Mouse (Mus musculus): ENCODE measurements at regions not wholly inside any gene's neighbourhood (a gene's known extent, or its start where the extent isn't known, plus 50 kb on each side); places are given as distances from the start of the nearest gene placed in this dataset.
A peak's percentile ranks its signal among the peaks of the same experiment; 100 is the strongest.

GRCm38 (mm10) chr8:103381575-103381974 is 596.1 kb upstream of the Cdh11 start:
- Histone ChIP-seq H3K9me3 (replicated peaks) (no peaks in the 10 kb centered on the region), H3K4me1 (replicated peaks) (no peaks in the 10 kb centered on the region), H3K9ac (no peak overlapping the region), H3K27ac (no peak overlapping the region), H3K36me3 (no peaks in the 10 kb centered on the region), H3K4me2 (no peak overlapping the region), H3K27me3 (no peaks in the 10 kb centered on the region), H3K4me3 (no peak overlapping the region)
- no peak for ATAC-seq (replicated peaks; ENCODE audit: insufficient number of reproducible peaks, insufficient read depth, low FRiP score, low read depth)
- WGBS: 68% methylated on average over 3 of the region's 3 CpGs

DNA sequence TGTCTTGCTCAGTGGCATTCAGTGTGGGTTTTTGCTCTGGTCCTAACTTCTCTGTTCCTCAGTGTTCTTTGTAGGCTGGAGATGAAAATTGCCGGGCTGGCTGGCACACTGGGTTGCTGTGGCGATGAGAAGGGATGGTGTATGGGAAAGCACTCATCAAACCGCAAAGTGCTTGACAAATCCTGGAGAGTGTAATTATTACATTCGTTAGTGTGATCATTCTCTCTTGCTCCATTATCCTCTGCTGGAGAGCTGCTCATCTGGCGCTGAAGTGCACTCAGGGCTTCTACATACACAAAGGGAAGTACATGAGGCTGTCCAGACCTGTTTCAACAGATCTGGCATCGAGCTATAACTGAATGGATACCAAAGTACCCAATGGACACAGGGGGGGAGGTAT is 605.9 kb upstream of the Cdh11 start:
- H3K4me1 ChIP-seq (replicated peaks): 0 out of 2 replicates have a peak, but pooled peaks cover 2% of the 10 kb centered on the region
- H3K36me3 ChIP-seq: no peaks in the 10 kb centered on the region
- H3K27me3 ChIP-seq: no peaks in the 10 kb centered on the region
- WGBS: 80% methylated on average over 6 of the region's 6 CpGs
- no peak overlapping the region for H3K4me2 ChIP-seq
- no peak overlapping the region for H3K4me3 ChIP-seq
- no peaks in the 10 kb centered on the region for H3K9me3 ChIP-seq (replicated peaks)
- no peak overlapping the region for H3K27ac ChIP-seq
- H3K9ac ChIP-seq: no peak overlapping the region
- no peak for ATAC-seq (replicated peaks; ENCODE audit: insufficient number of reproducible peaks, insufficient read depth, low FRiP score, low read depth)

GRCm38 (mm10) chr8:103395316-103395715 is 609.9 kb upstream of the Cdh11 start:
- Histone ChIP-seq H3K27ac (no peak overlapping the region), H3K27me3 (no peaks in the 10 kb centered on the region)

GRCm38 (mm10) chr8:103398179-103398578 is 612.7 kb upstream of the Cdh11 start:
- no peak overlapping the region for H3K27ac ChIP-seq
- H3K4me1 ChIP-seq (replicated peaks): 0 out of 2 replicates have a peak, but pooled peaks cover 2% of the 10 kb centered on the region
- no peak overlapping the region for H3K4me2 ChIP-seq
- 68% methylated on average over 3 of the region's 3 CpGs for WGBS
- H3K9me3 ChIP-seq (replicated peaks): no peaks in the 10 kb centered on the region
- no peaks in the 10 kb centered on the region for H3K36me3 ChIP-seq
- no peaks in the 10 kb centered on the region for H3K27me3 ChIP-seq
- no peak overlapping the region for H3K9ac ChIP-seq
- ATAC-seq (replicated peaks; ENCODE audit: insufficient number of reproducible peaks, insufficient read depth, low FRiP score, low read depth): no peak
- H3K4me3 ChIP-seq: no peak overlapping the region

More at GRCm38 (mm10) chr8:103395316-103395715, 609.9 kb upstream of the Cdh11 start:
- 41% methylated on average over 4 of the region's 4 CpGs for WGBS
- Histone ChIP-seq H3K9me3 (replicated peaks) (no peaks in the 10 kb centered on the region), H3K4me3 (no peak overlapping the region), H3K9ac (no peak overlapping the region), H3K4me2 (no peak overlapping the region), H3K36me3 (no peaks in the 10 kb centered on the region), H3K4me1 (replicated peaks) (0 out of 2 replicates have a peak, but pooled peaks cover 2% of the 10 kb centered on the region)
- no peak for ATAC-seq (replicated peaks; ENCODE audit: insufficient number of reproducible peaks, insufficient read depth, low FRiP score, low read depth)

DNA sequence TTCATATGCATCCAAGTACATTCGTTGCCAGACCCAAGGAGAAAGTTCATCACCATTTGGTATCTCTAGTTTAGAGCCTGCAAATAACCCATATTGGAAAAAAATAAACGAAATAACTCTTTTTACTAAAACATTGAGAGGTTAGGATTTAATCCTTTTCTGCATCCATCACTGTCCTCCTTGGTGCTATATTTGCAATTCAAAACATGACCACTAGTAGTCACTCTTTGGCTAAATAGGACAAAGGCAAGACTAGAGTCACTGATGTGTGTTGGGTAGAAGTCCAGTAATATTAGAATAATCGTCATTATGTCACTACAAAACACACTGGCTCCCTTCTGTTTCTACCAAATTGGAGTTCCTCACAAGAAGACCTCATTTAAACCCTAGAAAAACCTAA is 614.0 kb upstream of the Cdh11 start:
- no peak for ATAC-seq (replicated peaks; ENCODE audit: insufficient number of reproducible peaks, insufficient read depth, low FRiP score, low read depth)
- Histone ChIP-seq H3K27ac (no peak overlapping the region), H3K4me3 (no peak overlapping the region), H3K9ac (no peak overlapping the region), H3K4me1 (replicated peaks) (0 out of 2 replicates have a peak, but pooled peaks cover 2% of the 10 kb centered on the region), H3K27me3 (no peaks in the 10 kb centered on the region), H3K4me2 (no peak overlapping the region), H3K36me3 (no peaks in the 10 kb centered on the region), H3K9me3 (replicated peaks) (no peaks in the 10 kb centered on the region)
- WGBS: 76% methylated on average over 3 of the region's 3 CpGs

- 67% methylated on average over 1 of the region's 1 CpGs for whole genome bisulfite sequencing
- Histone ChIP-seq H3K4me1 (replicated peaks) (0 out of 2 replicates have a peak, but pooled peaks cover 2% of the 10 kb centered on the region), H3K27ac (no peak overlapping the region), H3K27me3 (no peaks in the 10 kb centered on the region), H3K4me2 (no peak overlapping the region), H3K9ac (no peak overlapping the region), H3K36me3 (no peaks in the 10 kb centered on the region), H3K4me3 (no peak overlapping the region), H3K9me3 (replicated peaks) (no peaks in the 10 kb centered on the region)
- ATAC-seq (replicated peaks; ENCODE audit: insufficient number of reproducible peaks, insufficient read depth, low FRiP score, low read depth): no peak
These were observed 614.7 kb upstream of the Cdh11 start for GRCm38 (mm10) chr8:103400143-103400542.

DNA sequence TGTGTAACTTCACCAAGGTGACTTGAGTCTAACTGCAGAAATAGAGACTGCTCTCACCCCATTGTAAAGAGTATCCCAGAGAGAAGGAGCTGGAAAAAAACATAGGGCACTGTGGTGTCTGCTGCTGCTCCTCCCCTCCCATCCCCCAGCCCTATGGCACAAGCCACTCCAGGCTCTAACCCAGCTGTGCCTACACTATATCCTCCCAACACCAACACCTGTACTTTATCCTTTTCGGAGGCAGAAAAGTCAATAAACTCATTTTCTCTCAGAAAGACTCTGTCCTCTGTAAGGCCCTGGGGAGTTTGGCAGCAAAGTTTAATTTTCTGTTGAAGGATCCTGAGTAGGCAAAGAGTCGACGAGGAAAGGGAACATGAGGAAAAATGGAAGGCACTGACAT is 617.3 kb upstream of the Cdh11 start:
- H3K4me1 ChIP-seq (replicated peaks): peaks cover 5% of the 10 kb centered on the region; the same call in 1 of the 2 replicates
- H3K36me3 ChIP-seq: no peaks in the 10 kb centered on the region
- H3K9me3 ChIP-seq (replicated peaks): no peaks in the 10 kb centered on the region
- H3K4me2 ChIP-seq: no peak overlapping the region
- H3K9ac ChIP-seq: no peak overlapping the region
- H3K4me3 ChIP-seq: no peak overlapping the region
- H3K27me3 ChIP-seq: no peaks in the 10 kb centered on the region
- WGBS: 77% methylated on average over 3 of the region's 3 CpGs
- no peak for ATAC-seq (replicated peaks; ENCODE audit: insufficient number of reproducible peaks, insufficient read depth, low FRiP score, low read depth)
- no peak overlapping the region for H3K27ac ChIP-seq

DNA sequence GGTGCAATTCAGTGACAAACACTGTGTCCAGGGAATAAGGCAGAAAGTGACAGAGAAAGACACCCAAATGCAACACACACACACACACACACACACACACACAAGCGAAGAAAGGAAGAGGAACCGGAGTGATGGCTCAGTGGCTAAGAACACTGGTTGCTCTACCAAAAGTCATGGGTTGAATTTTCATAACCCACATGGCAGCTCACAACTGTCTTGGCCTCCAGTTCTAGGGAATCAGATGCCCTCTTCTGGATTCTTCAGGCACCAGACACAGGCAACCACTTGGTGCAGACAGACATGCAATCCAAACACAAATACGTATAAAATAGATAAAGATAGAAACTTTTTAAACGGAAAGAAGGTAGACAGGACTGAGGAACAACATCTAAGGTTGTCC is 618.4 kb upstream of the Cdh11 start:
- Histone ChIP-seq H3K27ac (no peak overlapping the region), H3K27me3 (no peaks in the 10 kb centered on the region), H3K9ac (no peak overlapping the region), H3K4me2 (no peak overlapping the region), H3K4me3 (no peak overlapping the region), H3K4me1 (replicated peaks) (peaks cover 5% of the 10 kb centered on the region; the same call in 1 of the 2 replicates), H3K36me3 (no peaks in the 10 kb centered on the region), H3K9me3 (replicated peaks) (no peaks in the 10 kb centered on the region)
- 80% methylated on average over 4 of the region's 4 CpGs for WGBS
- ATAC-seq (replicated peaks; ENCODE audit: insufficient number of reproducible peaks, insufficient read depth, low FRiP score, low read depth): no peak

DNA sequence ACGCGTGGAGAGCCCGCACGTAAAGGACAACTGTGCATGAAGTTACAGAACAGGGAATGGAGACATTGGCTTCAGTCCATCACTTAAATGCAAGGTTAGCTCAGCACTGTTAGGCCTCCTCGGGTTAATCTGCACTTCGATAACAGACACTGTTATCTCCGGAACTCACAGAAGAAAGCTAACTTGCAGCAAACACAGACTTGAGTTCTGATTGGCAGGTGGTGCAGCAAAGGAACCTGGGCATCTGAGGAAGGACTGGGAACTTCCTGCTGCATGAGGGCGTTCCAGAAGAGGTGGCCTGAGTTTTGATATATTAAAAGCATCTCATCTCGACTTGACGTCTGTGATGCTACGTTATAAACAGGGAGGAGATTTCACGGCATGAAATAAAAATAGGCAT is 620.3 kb upstream of the Cdh11 start:
- no peak overlapping the region for H3K4me2 ChIP-seq

GRCm38 (mm10) chr8:103406921-103407320 is 621.5 kb upstream of the Cdh11 start:
- Histone ChIP-seq H3K36me3 (no peaks in the 10 kb centered on the region), H3K9ac (no peak overlapping the region), H3K9me3 (replicated peaks) (no peaks in the 10 kb centered on the region), H3K27me3 (no peaks in the 10 kb centered on the region), H3K4me3 (no peak overlapping the region), H3K4me2 (no peak overlapping the region), H3K4me1 (replicated peaks) (peaks cover 5% of the 10 kb centered on the region; the same call in 1 of the 2 replicates), H3K27ac (no peak overlapping the region)
- no peak for ATAC-seq (replicated peaks; ENCODE audit: insufficient number of reproducible peaks, insufficient read depth, low FRiP score, low read depth)
- WGBS: 49% methylated on average over 2 of the region's 2 CpGs

More for the DNA sequence above, 620.3 kb upstream of the Cdh11 start:
- Histone ChIP-seq H3K27ac (no peak overlapping the region), H3K9me3 (replicated peaks) (no peaks in the 10 kb centered on the region), H3K4me3 (no peak overlapping the region), H3K36me3 (no peaks in the 10 kb centered on the region), H3K4me1 (replicated peaks) (peaks cover 5% of the 10 kb centered on the region; the same call in 1 of the 2 replicates), H3K9ac (no peak overlapping the region), H3K27me3 (no peaks in the 10 kb centered on the region)
- WGBS: 36% methylated on average over 12 of the region's 12 CpGs
- 0 out of 2 replicates have a peak, but pooled peaks have one; percentile 43 for ATAC-seq (replicated peaks; ENCODE audit: insufficient number of reproducible peaks, insufficient read depth, low FRiP score, low read depth)

- Histone ChIP-seq H3K9ac (no peak overlapping the region), H3K4me1 (replicated peaks) (peaks cover 5% of the 10 kb centered on the region; the same call in 1 of the 2 replicates), H3K4me2 (no peak overlapping the region), H3K4me3 (no peak overlapping the region), H3K27me3 (no peaks in the 10 kb centered on the region), H3K36me3 (no peaks in the 10 kb centered on the region), H3K9me3 (replicated peaks) (no peaks in the 10 kb centered on the region), H3K27ac (no peak overlapping the region)
- ATAC-seq (replicated peaks; ENCODE audit: insufficient number of reproducible peaks, insufficient read depth, low FRiP score, low read depth): no peak
- 67% methylated on average over 5 of the region's 5 CpGs for WGBS
These were observed 622.2 kb upstream of the Cdh11 start for GRCm38 (mm10) chr8:103407631-103408030.

DNA sequence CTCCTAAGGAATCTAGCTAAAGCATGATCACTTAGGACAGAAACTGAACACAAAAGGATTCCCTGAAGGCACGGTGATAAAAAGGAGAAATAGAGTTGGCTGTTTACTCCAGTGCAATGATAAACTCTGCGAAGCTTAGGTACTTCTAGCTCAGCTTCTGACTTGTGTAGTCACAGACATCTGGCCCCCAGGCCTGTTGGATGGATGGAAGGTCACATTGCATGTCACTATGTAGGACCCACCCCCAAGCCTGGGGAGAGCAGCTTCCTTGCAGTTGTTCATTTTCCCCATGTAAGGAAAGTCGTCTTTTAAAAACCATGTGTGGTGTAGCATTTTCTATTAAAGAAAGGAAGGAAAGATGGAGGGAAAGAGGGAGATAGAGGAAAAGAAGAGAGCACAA is 623.0 kb upstream of the Cdh11 start:
- Histone ChIP-seq H3K4me1 (replicated peaks) (peaks cover 5% of the 10 kb centered on the region; the same call in 1 of the 2 replicates), H3K36me3 (no peaks in the 10 kb centered on the region), H3K4me2 (no peak overlapping the region), H3K9ac (no peak overlapping the region), H3K9me3 (replicated peaks) (no peaks in the 10 kb centered on the region), H3K27me3 (no peaks in the 10 kb centered on the region), H3K27ac (peak overlapping the region; percentile 23; the same call in 1 of the 2 replicates), H3K4me3 (no peak overlapping the region)
- ATAC-seq (replicated peaks; ENCODE audit: insufficient number of reproducible peaks, insufficient read depth, low FRiP score, low read depth): no peak
- WGBS: 59% methylated on average over 3 of the region's 3 CpGs

Measured in heart, embryonic 15.5 days (tissue).